Mouse (Mus musculus): ENCODE data around the gene Thoc5. TPM values are rescaled to one million over a fixed set of nuclear protein-coding genes. Genes with fewer than 3 reads are reported as not detected.

Gene Thoc5
- polyA plus RNA-seq, 1 experiment = 57.9 TPM

DNA sequence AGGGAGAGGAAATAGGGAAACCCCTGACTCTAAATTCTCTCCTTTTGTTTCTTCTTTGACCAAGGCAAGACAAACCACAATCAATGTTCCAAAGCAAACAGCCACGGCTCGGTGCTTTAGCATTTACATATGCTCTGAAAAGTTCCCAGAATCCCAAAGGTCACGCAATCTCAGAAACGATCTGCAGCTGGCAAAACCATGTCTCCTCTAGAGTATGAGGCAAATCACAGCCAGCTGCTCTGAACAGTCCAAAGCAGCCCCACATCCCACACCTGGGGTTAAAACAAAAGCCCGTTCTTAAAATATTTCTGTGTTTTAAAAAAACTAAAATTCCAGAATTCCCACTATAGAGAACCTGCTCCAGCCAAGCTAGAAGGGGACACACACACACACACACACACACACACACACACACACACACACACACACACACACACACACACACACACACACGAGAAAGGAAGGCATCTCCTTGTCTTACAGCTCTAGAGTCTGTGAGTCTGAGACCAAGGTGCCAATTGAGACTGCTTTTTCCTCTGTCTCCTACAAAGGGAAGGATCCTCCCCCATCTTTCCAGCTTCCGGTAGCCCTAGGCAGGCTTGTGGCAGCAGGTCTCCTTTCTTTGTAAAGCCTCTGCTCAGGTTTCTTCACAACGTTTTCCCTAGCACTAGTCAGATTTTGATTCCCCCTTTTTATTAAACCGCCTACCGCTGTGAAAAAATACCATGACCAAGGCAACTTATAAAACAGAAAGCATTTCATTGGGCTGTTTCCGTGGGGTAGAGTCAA, 33.1 kb upstream of the Thoc5 start:
- TF ChIP-seq MAX (IDR thresholded peaks at IDR 0.05; ENCODE audit: low read depth) (no peak), MYOG (IDR thresholded peaks at IDR 0.05; ENCODE audit: control insufficient read depth in 1 of 3, insufficient read depth in 1 of 3, insufficient read length in 2 of 3, low read depth in 2 of 3) (no peak), CEBPB (IDR thresholded peaks at IDR 0.05; ENCODE audit: insufficient read depth, poor library complexity, severe bottlenecking) (no peak), MYOD1 (IDR thresholded peaks at IDR 0.05; ENCODE audit: control insufficient read depth in 1 of 3, insufficient read length in 2 of 3, low read depth in 2 of 3) (no peak), TCF12 (IDR thresholded peaks at IDR 0.05; ENCODE audit: insufficient read depth, poor library complexity, severe bottlenecking) (no peak), POLR2A (IDR thresholded peaks at IDR 0.05; ENCODE audit: insufficient read length, low read depth) (no peak), TCF3 (IDR thresholded peaks at IDR 0.05; ENCODE audit: insufficient read length, low read depth) (no peak), POLR2AphosphoS2 (IDR thresholded peaks at IDR 0.05; ENCODE audit: insufficient read length, low read depth) (no peak)
- Histone ChIP-seq H3K4me3 (no peak overlapping the region), H3ac (ENCODE audit: control insufficient read depth, insufficient read length) (no peak overlapping the region), H3K36me3 (ENCODE audit: control insufficient read depth, insufficient read depth) (no peaks in the 10 kb centered on the region), H3K79me2 (ENCODE audit: control insufficient read depth, insufficient read depth) (no peaks in the 10 kb centered on the region), H3K27me3 (ENCODE audit: control insufficient read depth, insufficient read depth, insufficient read length) (no peaks in the 10 kb centered on the region), H3K4me2 (ENCODE audit: low read depth) (peak overlapping the region; percentile 10)

DNA sequence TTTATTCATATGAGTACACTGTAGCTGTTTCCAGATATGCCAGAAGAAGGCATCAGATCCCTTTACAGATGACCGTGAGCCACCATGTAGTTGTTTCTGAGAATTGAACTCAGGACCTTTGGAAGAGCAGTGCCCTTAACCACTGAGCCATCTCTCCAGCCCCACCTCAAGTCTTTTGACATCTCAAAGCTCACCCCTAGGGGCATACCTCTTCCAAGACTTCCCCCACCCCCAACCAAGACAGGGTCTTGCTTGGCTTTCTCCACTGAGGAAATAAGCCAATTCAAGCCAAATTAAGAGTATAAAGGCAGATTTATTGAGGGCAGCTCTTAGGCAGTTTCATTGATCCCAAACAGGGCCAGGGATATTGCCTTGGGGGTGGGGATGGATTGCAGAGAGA, 32.4 kb upstream of the Thoc5 start:
- Histone ChIP-seq H3K4me3 (no peak overlapping the region), H3K36me3 (ENCODE audit: control insufficient read depth, insufficient read depth) (no peaks in the 10 kb centered on the region), H3K79me2 (ENCODE audit: control insufficient read depth, insufficient read depth) (no peaks in the 10 kb centered on the region), H3ac (ENCODE audit: control insufficient read depth, insufficient read length) (no peak overlapping the region), H3K27me3 (ENCODE audit: control insufficient read depth, insufficient read depth, insufficient read length) (no peaks in the 10 kb centered on the region), H3K4me2 (ENCODE audit: low read depth) (no peak overlapping the region)
- no peak for TF ChIP-seq POLR2A (IDR thresholded peaks at IDR 0.05; ENCODE audit: insufficient read length, low read depth)

DNA sequence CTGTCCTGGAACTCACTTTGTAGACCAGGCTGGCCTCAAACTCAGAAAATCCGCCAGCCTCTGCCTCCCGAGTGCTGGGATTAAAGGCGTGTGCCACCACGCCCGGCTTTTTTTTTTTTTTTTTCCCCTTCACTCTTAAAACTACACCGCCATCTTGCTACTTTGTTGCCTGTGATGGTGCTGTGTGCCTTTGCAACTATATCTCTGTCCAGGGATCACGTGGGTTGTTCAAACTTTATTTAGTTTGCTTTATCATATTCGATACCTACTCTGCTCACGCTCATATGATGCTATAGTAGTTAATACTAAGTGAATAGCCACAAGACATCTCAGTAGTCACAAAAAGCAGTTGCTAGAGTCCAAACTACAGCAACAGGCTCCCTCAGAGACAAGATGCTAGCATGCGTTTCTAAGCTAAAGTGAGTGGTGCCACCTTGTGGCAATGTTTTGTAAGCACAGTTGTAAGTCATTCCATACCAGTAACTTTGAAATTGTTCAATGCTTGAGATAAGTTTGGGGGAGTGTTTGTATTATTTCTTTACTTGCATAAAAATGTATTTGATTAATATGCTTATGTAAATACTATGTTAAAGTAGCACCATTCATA, 29.4 kb upstream of the Thoc5 start:
- Histone ChIP-seq H3K4me3 (no peak overlapping the region), H3K4me2 (ENCODE audit: low read depth) (no peak overlapping the region), H3K27me3 (ENCODE audit: control insufficient read depth, insufficient read depth, insufficient read length) (no peaks in the 10 kb centered on the region), H3K36me3 (ENCODE audit: control insufficient read depth, insufficient read depth) (no peaks in the 10 kb centered on the region), H3K79me2 (ENCODE audit: control insufficient read depth, insufficient read depth) (no peaks in the 10 kb centered on the region), H3ac (ENCODE audit: control insufficient read depth, insufficient read length) (no peak overlapping the region)
- no peak for TF ChIP-seq CEBPB (IDR thresholded peaks at IDR 0.05; ENCODE audit: insufficient read depth, poor library complexity, severe bottlenecking)
- TF ChIP-seq MYOG (IDR thresholded peaks at IDR 0.05; ENCODE audit: control insufficient read depth in 1 of 3, insufficient read depth in 1 of 3, insufficient read length in 2 of 3, low read depth in 2 of 3) = no peak
- TF ChIP-seq TCF3 (IDR thresholded peaks at IDR 0.05; ENCODE audit: insufficient read length, low read depth) = no peak
- no peak for TF ChIP-seq MYOD1 (IDR thresholded peaks at IDR 0.05; ENCODE audit: control insufficient read depth in 1 of 3, insufficient read length in 2 of 3, low read depth in 2 of 3)
- no peak for TF ChIP-seq TCF12 (IDR thresholded peaks at IDR 0.05; ENCODE audit: insufficient read depth, poor library complexity, severe bottlenecking)
- TF ChIP-seq POLR2AphosphoS2 (IDR thresholded peaks at IDR 0.05; ENCODE audit: insufficient read length, low read depth) = no peak
- TF ChIP-seq E2F4 (IDR thresholded peaks at IDR 0.05; ENCODE audit: insufficient read depth) = no peak
- no peak for TF ChIP-seq SRF (IDR thresholded peaks at IDR 0.05; ENCODE audit: control insufficient read depth, insufficient read length, low read depth)
- TF ChIP-seq MAX (IDR thresholded peaks at IDR 0.05; ENCODE audit: low read depth) = no peak
- TF ChIP-seq USF1 (IDR thresholded peaks at IDR 0.05; ENCODE audit: low read depth) = no peak
- TF ChIP-seq POLR2A (IDR thresholded peaks at IDR 0.05; ENCODE audit: insufficient read length, low read depth) = no peak
- TF ChIP-seq REST (IDR thresholded peaks at IDR 0.05; ENCODE audit: insufficient read depth, insufficient read length) = no peak

DNA sequence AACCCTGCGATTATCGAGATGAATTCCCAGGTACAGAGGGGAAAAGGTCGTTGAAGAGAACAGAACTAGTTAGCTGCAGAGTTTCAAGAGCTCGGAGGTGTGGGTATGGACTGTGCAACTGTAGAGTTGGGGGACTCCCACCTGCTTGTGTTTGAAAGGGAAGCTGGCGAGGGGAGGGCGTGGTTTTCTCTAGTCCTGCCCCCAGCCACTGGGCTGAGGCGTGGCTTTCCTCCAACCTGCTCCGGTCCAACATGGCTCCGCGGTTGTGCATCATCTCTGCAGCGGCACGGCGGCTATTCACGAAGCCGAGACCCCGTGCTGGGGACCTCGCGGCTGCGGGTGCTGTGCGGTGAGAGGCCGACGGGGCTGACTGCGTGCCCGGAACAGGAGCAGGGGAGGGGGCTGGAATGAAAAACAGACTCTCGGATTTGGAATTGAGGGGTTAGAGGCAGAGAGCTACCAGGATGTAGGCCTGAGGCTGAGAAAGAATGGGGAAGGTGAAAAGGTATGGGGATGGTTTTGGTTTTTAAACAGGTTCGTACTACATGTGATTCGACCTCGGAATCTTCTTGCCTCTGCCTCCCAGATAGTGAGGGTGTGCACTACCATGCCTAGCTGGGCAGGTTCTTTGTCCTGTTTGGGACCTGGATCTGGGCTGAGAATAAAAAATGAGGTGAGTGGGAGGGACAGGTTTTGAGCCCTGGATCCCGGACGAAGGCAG, 21.2 kb upstream of the Thoc5 start, which contains the start of gene Nipsnap1:
Gene Nipsnap1 (plus strand): TSS at position 197 of the 721 bp plus-strand sequence.
- Histone ChIP-seq H3ac (ENCODE audit: control insufficient read depth, insufficient read length) (no peak within 1 kb of the TSS), H3K27me3 (ENCODE audit: control insufficient read depth, insufficient read depth, insufficient read length) (no peaks in the 10 kb centered on the region), H3K4me3 (peak within 1 kb of the TSS; percentile 10), H3K36me3 (ENCODE audit: control insufficient read depth, insufficient read depth) (no peaks in the 10 kb centered on the region), H3K4me2 (ENCODE audit: low read depth) (peak within 1 kb of the TSS; percentile 82), H3K79me2 (ENCODE audit: control insufficient read depth, insufficient read depth) (no peaks in the 10 kb centered on the region)
- no peak for TF ChIP-seq CEBPB (IDR thresholded peaks at IDR 0.05; ENCODE audit: insufficient read depth, poor library complexity, severe bottlenecking)
- TF ChIP-seq MYOG (IDR thresholded peaks at IDR 0.05; ENCODE audit: control insufficient read depth in 1 of 3, insufficient read depth in 1 of 3, insufficient read length in 2 of 3, low read depth in 2 of 3) = no peak
- TF ChIP-seq TCF3 (IDR thresholded peaks at IDR 0.05; ENCODE audit: insufficient read length, low read depth) = no peak
- TF ChIP-seq POLR2A (IDR thresholded peaks at IDR 0.05; ENCODE audit: insufficient read length, low read depth) = peak; percentile 38
- no peak for TF ChIP-seq MAX (IDR thresholded peaks at IDR 0.05; ENCODE audit: low read depth)
- no peak for TF ChIP-seq SRF (IDR thresholded peaks at IDR 0.05; ENCODE audit: control insufficient read depth, insufficient read length, low read depth)
- no peak for TF ChIP-seq POLR2AphosphoS2 (IDR thresholded peaks at IDR 0.05; ENCODE audit: insufficient read length, low read depth)
- TF ChIP-seq E2F4 (IDR thresholded peaks at IDR 0.05; ENCODE audit: insufficient read depth) = no peak

Data from myocyte (in vitro differentiated cells).